Mouse (Mus musculus) heart, adult 18-20 months (tissue): Measurements from ENCODE around the gene Pde8a. TPM values are rescaled to one million over a fixed set of nuclear protein-coding genes. Genes with fewer than 3 reads are reported as not detected.

ENCODE experiments used
- DNase-seq, 2 experiments: peaks; one replicate each; pipeline ENCODE4 v3.0.0; 2021 to 2022; ENCODE audit warnings: mixed read lengths in 1 of 2
- total RNA-seq, 2 experiments: library from RNA; stranded (reverse); gene quantifications; 2 replicates each; pipeline ENCODE4 v1.2.3; 2021

The Pde8a gene
- total RNA-seq, 2 experiments from 2014 or later, result 13.8 to 16.1 TPM

- no peak for DNase-seq
Observed at GRCm38 (mm10) chr7:81337785-81338521, 124.6 kb downstream of the Pde8a start.

GRCm38 (mm10) chr7:81338522-81338873 is 125.1 kb downstream of the Pde8a start:
- no peak for DNase-seq

GRCm38 (mm10) chr7:81339783-81340182 is 126.4 kb downstream of the Pde8a start:
- DNase-seq, result peak in 1 of 2 experiments; percentile 54

- peak; percentile 22 to 54 for DNase-seq
Observed at GRCm38 (mm10) chr7:81341563-81341962, 128.2 kb downstream of the Pde8a start.

- peak in 1 of 2 experiments; percentile 30 for DNase-seq
Observed at GRCm38 (mm10) chr7:81342356-81343094, 129.1 kb downstream of the Pde8a start.

- DNase-seq, result peak in 1 of 2 experiments; percentile 22
Observed at GRCm38 (mm10) chr7:81343316-81343715, 129.9 kb downstream of the Pde8a start.

- peak in 1 of 2 experiments; percentile 23 for DNase-seq
Observed at GRCm38 (mm10) chr7:81343831-81344230, 130.4 kb downstream of the Pde8a start.

GRCm38 (mm10) chr7:81344544-81345446 is 131.4 kb downstream of the Pde8a start, which contains the start of gene Rps17:
Gene Rps17 (minus strand): TSS chr7:81345254.
- DNase-seq, result peak; percentile 96 to 98

GRCm38 (mm10) chr7:81345447-81346170 is 132.2 kb downstream of the Pde8a start:
- DNase-seq, result peak in 1 of 2 experiments; percentile 23

- no peak for DNase-seq
Observed at GRCm38 (mm10) chr7:81348206-81348605, 134.8 kb downstream of the Pde8a start.

GRCm38 (mm10) chr7:81351826-81352225 is 138.4 kb downstream of the Pde8a start:
- no peak for DNase-seq

- DNase-seq, result no peak
Observed at GRCm38 (mm10) chr7:81355746-81356145, 142.3 kb downstream of the Pde8a start.

GRCm38 (mm10) chr7:81356360-81356759 is 143.0 kb downstream of the Pde8a start:
- no peak for DNase-seq

- no peak for DNase-seq
Observed at GRCm38 (mm10) chr7:81356975-81357374, 143.6 kb downstream of the Pde8a start.

GRCm38 (mm10) chr7:81367946-81368345 is 154.6 kb downstream of the Pde8a start:
- DNase-seq, result no peak

- no peak for DNase-seq
Observed at GRCm38 (mm10) chr7:81369724-81370123, 156.3 kb downstream of the Pde8a start.

- DNase-seq, result no peak
Observed at GRCm38 (mm10) chr7:81371811-81372210, 158.4 kb downstream of the Pde8a start.

- DNase-seq, result peak; percentile 54 to 62
Observed at GRCm38 (mm10) chr7:81372337-81372920, 159.0 kb downstream of the Pde8a start.

- no peak for DNase-seq
Observed at GRCm38 (mm10) chr7:81379363-81379762, 166.0 kb downstream of the Pde8a start.
